Mouse (Mus musculus): Measurements from ENCODE around the gene Dazap1. TPM values are rescaled to one million over a fixed set of nuclear protein-coding genes. Genes with fewer than 3 reads are reported as not detected.

Dazap1 gene
- total and polyA plus RNA-seq, 2 experiments, result 38.0 to 43.5 TPM

GRCm38 (mm10) chr10:80270734-80271181, 9.5 kb downstream of the Dazap1 start:
- Histone ChIP-seq H3K4me1 (ENCODE audit: control insufficient read depth, insufficient read depth, low read length) (peaks cover 57% of the 10 kb centered on the region), H3K4me3 (ENCODE audit: insufficient read depth, low read depth, low read length) (peak overlapping the region; percentile 3; the same call in 1 of the 2 replicates), H3K9ac (ENCODE audit: low read depth, low read length) (peak overlapping the region; percentile 70), H3K36me3 (ENCODE audit: control insufficient read depth, insufficient read depth, low read length) (peaks cover 3% of the 10 kb centered on the region; the same call in 1 of the 2 replicates), H3K79me2 (ENCODE audit: control insufficient read depth, insufficient read depth, low read length) (peaks cover 44% of the 10 kb centered on the region), H3K27ac (replicated peaks; ENCODE audit: insufficient read depth, low read depth, low read length) (peak overlapping the region; percentile 95), H3K27me3 (ENCODE audit: control insufficient read depth, insufficient read depth, low read length) (no peaks in the 10 kb centered on the region)
- WGBS, result 8% methylated on average over 6 of the region's 6 CpGs
- peak; percentile 98 for DNase-seq (ENCODE audit: extremely low read depth, low read depth, low spot score)
- TF ChIP-seq POLR2A (IDR thresholded peaks at IDR 0.05; ENCODE audit: extremely low read depth, insufficient read depth, low read length), result no peak

- H3K4me3 ChIP-seq (ENCODE audit: insufficient read depth, low read depth, low read length), result peak overlapping the region; percentile 4; the same call in 1 of the 2 replicates
- peaks cover 60% of the 10 kb centered on the region for H3K4me1 ChIP-seq (ENCODE audit: control insufficient read depth, insufficient read depth, low read length)
- DNase-seq (ENCODE audit: extremely low read depth, low read depth, low spot score), result no peak
- H3K36me3 ChIP-seq (ENCODE audit: control insufficient read depth, insufficient read depth, low read length), result peaks cover 3% of the 10 kb centered on the region; the same call in 1 of the 2 replicates
- H3K79me2 ChIP-seq (ENCODE audit: control insufficient read depth, insufficient read depth, low read length), result peaks cover 43% of the 10 kb centered on the region
- peak overlapping the region; percentile 64 for H3K9ac ChIP-seq (ENCODE audit: low read depth, low read length)
- peak overlapping the region; percentile 95 for H3K27ac ChIP-seq (replicated peaks; ENCODE audit: insufficient read depth, low read depth, low read length)
- H3K27me3 ChIP-seq (ENCODE audit: control insufficient read depth, insufficient read depth, low read length), result no peaks in the 10 kb centered on the region
- 35% methylated on average over 5 of the region's 5 CpGs for WGBS
- TF ChIP-seq POLR2A (IDR thresholded peaks at IDR 0.05; ENCODE audit: extremely low read depth, insufficient read depth, low read length) (no peak), CTCF (IDR thresholded peaks at IDR 0.05; ENCODE audit: low read depth, low read length) (no peak)
Measured at GRCm38 (mm10) chr10:80271186-80271843, 10.0 kb downstream of the Dazap1 start.

GRCm38 (mm10) chr10:80271870-80272585, 10.7 kb downstream of the Dazap1 start:
- Histone ChIP-seq H3K36me3 (ENCODE audit: control insufficient read depth, insufficient read depth, low read length) (peaks cover 6% of the 10 kb centered on the region; the same call in 1 of the 2 replicates), H3K79me2 (ENCODE audit: control insufficient read depth, insufficient read depth, low read length) (peaks cover 38% of the 10 kb centered on the region), H3K4me3 (ENCODE audit: insufficient read depth, low read depth, low read length) (no peak overlapping the region), H3K4me1 (ENCODE audit: control insufficient read depth, insufficient read depth, low read length) (peaks cover 58% of the 10 kb centered on the region), H3K27ac (replicated peaks; ENCODE audit: insufficient read depth, low read depth, low read length) (peak overlapping the region; percentile 95), H3K9ac (ENCODE audit: low read depth, low read length) (peak overlapping the region; percentile 64), H3K27me3 (ENCODE audit: control insufficient read depth, insufficient read depth, low read length) (no peaks in the 10 kb centered on the region)
- TF ChIP-seq POLR2A (IDR thresholded peaks at IDR 0.05; ENCODE audit: extremely low read depth, insufficient read depth, low read length) (no peak), CTCF (IDR thresholded peaks at IDR 0.05; ENCODE audit: low read depth, low read length) (no peak)
- DNase-seq (ENCODE audit: extremely low read depth, low read depth, low spot score), result peak; percentile 85
- 48% methylated on average over 8 of the region's 8 CpGs for WGBS

- no peak for DNase-seq (ENCODE audit: extremely low read depth, low read depth, low spot score)
- no peak for TF ChIP-seq CTCF (IDR thresholded peaks at IDR 0.05; ENCODE audit: low read depth, low read length)
- no peak for TF ChIP-seq POLR2A (IDR thresholded peaks at IDR 0.05; ENCODE audit: extremely low read depth, insufficient read depth, low read length)
- Histone ChIP-seq H3K79me2 (ENCODE audit: control insufficient read depth, insufficient read depth, low read length) (peaks cover 24% of the 10 kb centered on the region), H3K4me1 (ENCODE audit: control insufficient read depth, insufficient read depth, low read length) (peaks cover 52% of the 10 kb centered on the region), H3K27me3 (ENCODE audit: control insufficient read depth, insufficient read depth, low read length) (no peaks in the 10 kb centered on the region), H3K4me3 (ENCODE audit: insufficient read depth, low read depth, low read length) (no peak overlapping the region), H3K9ac (ENCODE audit: low read depth, low read length) (peak overlapping the region; percentile 3; the same call in 1 of the 2 replicates), H3K36me3 (ENCODE audit: control insufficient read depth, insufficient read depth, low read length) (peaks cover 19% of the 10 kb centered on the region; the same call in 1 of the 2 replicates), H3K27ac (replicated peaks; ENCODE audit: insufficient read depth, low read depth, low read length) (peak overlapping the region; percentile 3; the same call in 1 of the 2 replicates)
- WGBS, result 81% methylated on average over 3 of the region's 3 CpGs
Measured at GRCm38 (mm10) chr10:80273847-80274246, 12.6 kb downstream of the Dazap1 start.

GRCm38 (mm10) chr10:80276238-80276637, 15.0 kb downstream of the Dazap1 start:
- H3K27me3 ChIP-seq (ENCODE audit: control insufficient read depth, insufficient read depth, low read length), result no peaks in the 10 kb centered on the region
- peaks cover 21% of the 10 kb centered on the region for H3K79me2 ChIP-seq (ENCODE audit: control insufficient read depth, insufficient read depth, low read length)
- peak overlapping the region; percentile 0; the same call in 1 of the 2 replicates for H3K9ac ChIP-seq (ENCODE audit: low read depth, low read length)
- 32% methylated on average over 5 of the region's 5 CpGs for WGBS
- H3K4me1 ChIP-seq (ENCODE audit: control insufficient read depth, insufficient read depth, low read length), result peaks cover 41% of the 10 kb centered on the region
- TF ChIP-seq POLR2A (IDR thresholded peaks at IDR 0.05; ENCODE audit: extremely low read depth, insufficient read depth, low read length) (no peak), CTCF (IDR thresholded peaks at IDR 0.05; ENCODE audit: low read depth, low read length) (no peak)
- peaks cover 19% of the 10 kb centered on the region; the same call in 1 of the 2 replicates for H3K36me3 ChIP-seq (ENCODE audit: control insufficient read depth, insufficient read depth, low read length)
- DNase-seq (ENCODE audit: extremely low read depth, low read depth, low spot score), result peak; percentile 90
- H3K27ac ChIP-seq (replicated peaks; ENCODE audit: insufficient read depth, low read depth, low read length), result peak overlapping the region; percentile 10
- no peak overlapping the region for H3K4me3 ChIP-seq (ENCODE audit: insufficient read depth, low read depth, low read length)

Data from liver, adult 2 months (tissue).